Mouse (Mus musculus): ENCODE measurements at regions not wholly inside any gene's neighbourhood (a gene's known extent, or its start where the extent isn't known, plus 50 kb on each side); places are given as distances from the start of the nearest gene placed in this dataset.
"Not testable (repeated sequence)": the region's sequence is repeated elsewhere in the genome, so short reads cannot be mapped to it uniquely, and the experiment has no call there.

GRCm38 (mm10) chr4:101366905-101367679 lies 52.0 kb upstream of the Ak4 start:
- H3K4me3 ChIP-seq (replicated peaks) = no peak overlapping the region
- ATAC-seq (ENCODE audit: insufficient number of reproducible peaks, insufficient read depth, low FRiP score, low TSS enrichment, low read depth) = no peak
- H3K36me3 ChIP-seq = no peaks in the 10 kb centered on the region
- H3K9ac ChIP-seq (replicated peaks) = no peak overlapping the region
- 67% methylated on average over 13 of the region's 13 CpGs for WGBS
- H3K4me2 ChIP-seq = no peak overlapping the region
- no peaks in the 10 kb centered on the region for H3K4me1 ChIP-seq (replicated peaks)
- no peak overlapping the region for H3K27ac ChIP-seq
- no peaks in the 10 kb centered on the region for H3K27me3 ChIP-seq
- no peaks in the 10 kb centered on the region for H3K9me3 ChIP-seq

- Histone ChIP-seq H3K4me1 (replicated peaks) (no peaks in the 10 kb centered on the region), H3K36me3 (no peaks in the 10 kb centered on the region), H3K27ac (no peak overlapping the region), H3K4me2 (no peak overlapping the region), H3K27me3 (no peaks in the 10 kb centered on the region), H3K9me3 (no peaks in the 10 kb centered on the region), H3K4me3 (replicated peaks) (no peak overlapping the region), H3K9ac (replicated peaks) (no peak overlapping the region)
- 83% methylated on average over 3 of the region's 3 CpGs for WGBS
- ATAC-seq (ENCODE audit: insufficient number of reproducible peaks, insufficient read depth, low FRiP score, low TSS enrichment, low read depth) = no peak
Observed at GRCm38 (mm10) chr4:101365299-101365698, 53.8 kb upstream of the Ak4 start.

- no peak overlapping the region for H3K9ac ChIP-seq (replicated peaks)
- no peaks in the 10 kb centered on the region for H3K36me3 ChIP-seq
- H3K4me2 ChIP-seq = no peak overlapping the region
- H3K27ac ChIP-seq = no peak overlapping the region
- no peaks in the 10 kb centered on the region for H3K9me3 ChIP-seq
- ATAC-seq (ENCODE audit: insufficient number of reproducible peaks, insufficient read depth, low FRiP score, low TSS enrichment, low read depth) = no peak
- no peak overlapping the region for H3K4me3 ChIP-seq (replicated peaks)
- H3K4me1 ChIP-seq (replicated peaks) = no peaks in the 10 kb centered on the region
- WGBS = 87% methylated on average over 2 of the region's 2 CpGs
- no peaks in the 10 kb centered on the region for H3K27me3 ChIP-seq
Observed at GRCm38 (mm10) chr4:101364716-101365115, 54.4 kb upstream of the Ak4 start.

- not testable (repeated sequence) for H3K36me3 ChIP-seq; H3K4me3 ChIP-seq (replicated peaks); H3K4me2 ChIP-seq; H3K4me1 ChIP-seq (replicated peaks); H3K27ac ChIP-seq; H3K9me3 ChIP-seq; ATAC-seq (ENCODE audit: insufficient number of reproducible peaks, insufficient read depth, low FRiP score, low TSS enrichment, low read depth); H3K9ac ChIP-seq (replicated peaks); H3K27me3 ChIP-seq
- WGBS = 91% methylated on average over 1 of the region's 1 CpGs
Observed at GRCm38 (mm10) chr4:101363231-101363630, 55.8 kb upstream of the Ak4 start.

GRCm38 (mm10) chr4:101361779-101362178 lies 57.3 kb upstream of the Ak4 start:
- no peak for ATAC-seq (ENCODE audit: insufficient number of reproducible peaks, insufficient read depth, low FRiP score, low TSS enrichment, low read depth)
- WGBS = 93% methylated on average over 1 of the region's 1 CpGs
- Histone ChIP-seq H3K9ac (replicated peaks) (no peak overlapping the region), H3K4me1 (replicated peaks) (peaks cover 7% of the 10 kb centered on the region; the same call in 1 of the 2 replicates), H3K4me3 (replicated peaks) (no peak overlapping the region), H3K36me3 (no peaks in the 10 kb centered on the region), H3K9me3 (no peaks in the 10 kb centered on the region), H3K27me3 (no peaks in the 10 kb centered on the region), H3K27ac (no peak overlapping the region), H3K4me2 (no peak overlapping the region)

- no peak for ATAC-seq (ENCODE audit: insufficient number of reproducible peaks, insufficient read depth, low FRiP score, low TSS enrichment, low read depth)
- H3K36me3 ChIP-seq = no peaks in the 10 kb centered on the region
- no peak overlapping the region for H3K4me3 ChIP-seq (replicated peaks)
- no peak overlapping the region for H3K4me2 ChIP-seq
- H3K27me3 ChIP-seq = peaks cover 2% of the 10 kb centered on the region; the same call in 1 of the 2 replicates
- no peak overlapping the region for H3K27ac ChIP-seq
- H3K9me3 ChIP-seq = no peaks in the 10 kb centered on the region
- 80% methylated on average over 7 of the region's 7 CpGs for WGBS
- peaks cover 11% of the 10 kb centered on the region; the same call in 1 of the 2 replicates for H3K4me1 ChIP-seq (replicated peaks)
- H3K9ac ChIP-seq (replicated peaks) = no peak overlapping the region
Observed at GRCm38 (mm10) chr4:101360296-101360695, 58.8 kb upstream of the Ak4 start.

- H3K4me1 ChIP-seq (replicated peaks) = peaks cover 15% of the 10 kb centered on the region; the same call in 1 of the 2 replicates
- 75% methylated on average over 5 of the region's 5 CpGs for WGBS
Observed at GRCm38 (mm10) chr4:101359119-101359518, 60.0 kb upstream of the Ak4 start.

GRCm38 (mm10) chr4:101358525-101358924 lies 60.6 kb upstream of the Ak4 start:
- Histone ChIP-seq H3K27ac (no peak overlapping the region), H3K4me2 (no peak overlapping the region), H3K36me3 (no peaks in the 10 kb centered on the region), H3K4me3 (replicated peaks) (no peak overlapping the region), H3K9ac (replicated peaks) (no peak overlapping the region), H3K9me3 (no peaks in the 10 kb centered on the region), H3K27me3 (peaks cover 8% of the 10 kb centered on the region), H3K4me1 (replicated peaks) (peaks cover 15% of the 10 kb centered on the region; the same call in 1 of the 2 replicates)
- 95% methylated on average over 3 of the region's 3 CpGs for WGBS
- no peak for ATAC-seq (ENCODE audit: insufficient number of reproducible peaks, insufficient read depth, low FRiP score, low TSS enrichment, low read depth)

More at GRCm38 (mm10) chr4:101359119-101359518, 60.0 kb upstream of the Ak4 start:
- no peaks in the 10 kb centered on the region for H3K36me3 ChIP-seq
- H3K9me3 ChIP-seq = no peaks in the 10 kb centered on the region
- no peak overlapping the region for H3K4me3 ChIP-seq (replicated peaks)
- no peak overlapping the region for H3K9ac ChIP-seq (replicated peaks)
- H3K27ac ChIP-seq = no peak overlapping the region
- ATAC-seq (ENCODE audit: insufficient number of reproducible peaks, insufficient read depth, low FRiP score, low TSS enrichment, low read depth) = no peak
- H3K27me3 ChIP-seq = peaks cover 8% of the 10 kb centered on the region
- no peak overlapping the region for H3K4me2 ChIP-seq

GRCm38 (mm10) chr4:101357923-101358322 lies 61.2 kb upstream of the Ak4 start:
- no peaks in the 10 kb centered on the region for H3K36me3 ChIP-seq
- H3K9ac ChIP-seq (replicated peaks) = no peak overlapping the region
- ATAC-seq (ENCODE audit: insufficient number of reproducible peaks, insufficient read depth, low FRiP score, low TSS enrichment, low read depth) = no peak
- peak overlapping the region; percentile 88 for H3K4me2 ChIP-seq
- WGBS = 88% methylated on average over 8 of the region's 8 CpGs
- H3K4me1 ChIP-seq (replicated peaks) = peaks cover 15% of the 10 kb centered on the region; the same call in 1 of the 2 replicates
- 0 out of 2 replicates have a peak overlapping the region, but pooled peaks have one; percentile 89 for H3K4me3 ChIP-seq (replicated peaks)
- H3K9me3 ChIP-seq = no peaks in the 10 kb centered on the region
- H3K27me3 ChIP-seq = peaks cover 8% of the 10 kb centered on the region
- no peak overlapping the region for H3K27ac ChIP-seq

- no peak for ATAC-seq (ENCODE audit: insufficient number of reproducible peaks, insufficient read depth, low FRiP score, low TSS enrichment, low read depth)
- H3K27ac ChIP-seq = peak overlapping the region; percentile 46; the same call in 1 of the 2 replicates
- no peaks in the 10 kb centered on the region for H3K36me3 ChIP-seq
- H3K4me2 ChIP-seq = peak overlapping the region; percentile 88
- no peaks in the 10 kb centered on the region for H3K9me3 ChIP-seq
- peaks cover 15% of the 10 kb centered on the region; the same call in 1 of the 2 replicates for H3K4me1 ChIP-seq (replicated peaks)
- H3K27me3 ChIP-seq = peaks cover 8% of the 10 kb centered on the region
- 17% methylated on average over 31 of the region's 31 CpGs for WGBS
- peak overlapping the region; percentile 89 for H3K9ac ChIP-seq (replicated peaks)
- H3K4me3 ChIP-seq (replicated peaks) = peak overlapping the region; percentile 89
Observed at GRCm38 (mm10) chr4:101356954-101357891, 61.9 kb upstream of the Ak4 start.

Measured in limb, embryonic 12.5 days (tissue).